Mouse (Mus musculus) C2C12 (cell line): ENCODE measurements around the gene Fam19a3.

ENCODE experiments used
- CTCF ChIP-seq: IDR thresholded peaks from one replicate; pipeline ENCODE4 v1.5.1; 2011; ENCODE audit not compliant: control insufficient read depth, insufficient read depth, insufficient read length
- MAX ChIP-seq: IDR thresholded peaks from one replicate; pipeline ENCODE4 v1.6.1; 2011; ENCODE audit warnings: mild to moderate bottlenecking, control low read depth
- MYOG ChIP-seq: IDR thresholded peaks from one replicate; pipeline ENCODE4 v1.6.1; 2011; ENCODE audit not compliant: control insufficient read depth, insufficient read length; ENCODE audit errors: extremely low read depth

- TF ChIP-seq MYOG (no peak), CTCF (peak; percentile 27), MAX (no peak)
These were observed 11.6 kb downstream of the Fam19a3 start for GRCm38 (mm10) chr3:104770035-104770434.
